Mouse (Mus musculus): ENCODE results near the gene Gm7735. TPM values are rescaled to one million over a fixed set of nuclear protein-coding genes. Genes with fewer than 3 reads are reported as not detected.
"Not testable (repeated sequence)": the region's sequence is repeated elsewhere in the genome, so short reads cannot be mapped to it uniquely, and the experiment has no call there.

The Gm7735 gene
- polyA plus RNA-seq (2014; fragmentation: Nextera tagmentation; extraction: Ambion mirVana): not detected in 2 replicates

DNA sequence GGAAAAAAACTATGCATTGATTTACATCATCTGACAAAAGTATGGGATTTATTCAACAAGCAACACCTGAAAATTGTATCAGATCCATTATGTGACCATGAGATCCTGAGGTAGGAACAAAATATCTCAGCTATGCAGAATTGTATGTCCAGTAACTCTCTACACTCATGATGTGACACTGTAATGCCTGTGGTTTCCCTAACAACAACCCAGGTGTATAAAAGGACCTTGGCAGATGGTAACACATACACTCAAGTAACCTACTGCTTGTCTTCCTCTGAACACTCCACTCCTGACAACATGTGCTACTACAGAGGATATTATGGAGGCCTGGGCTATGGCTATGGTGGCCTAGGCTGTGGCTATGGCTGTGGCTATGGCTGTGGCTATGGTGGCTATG is at the start of gene Gm7735:
Gene Gm7735 (plus strand): TSS at position 301 of the 400 bp plus-strand sequence.
- not testable (repeated sequence) for H3K36me3 ChIP-seq (ENCODE audit: control insufficient read depth, insufficient read depth, low read length); H3K9ac ChIP-seq (replicated peaks; ENCODE audit: low read depth, low read length); H3K4me1 ChIP-seq (ENCODE audit: control insufficient read depth, insufficient read depth, low read length)

DNA sequence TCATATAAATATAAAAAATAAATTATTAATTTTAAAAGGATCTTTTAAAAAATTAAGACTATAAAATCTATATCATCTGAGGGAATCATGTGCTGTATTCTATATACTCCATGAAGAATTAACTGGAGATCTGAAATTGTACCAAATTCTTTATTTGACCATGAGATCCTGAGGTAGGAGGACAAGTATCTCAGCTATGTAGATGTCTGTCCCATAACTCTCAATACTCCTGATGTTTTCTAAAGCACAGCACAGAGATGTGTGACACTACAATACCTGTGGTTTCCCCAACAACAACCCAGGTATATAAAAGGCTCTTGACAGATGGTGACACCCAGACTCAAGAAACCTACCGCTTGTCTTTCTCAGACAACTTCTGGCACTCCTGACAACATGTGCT is 28.7 kb upstream of the Gm7735 start, which contains the start of gene Gm6358:
Gene Gm6358 (plus strand): TSS at position 301 of the 400 bp plus-strand sequence.
- Histone ChIP-seq H3K9ac (replicated peaks; ENCODE audit: low read depth, low read length) (no peak within 1 kb of the TSS), H3K27ac (ENCODE audit: low read depth, low read length) (no peak within 1 kb of the TSS), H3K36me3 (ENCODE audit: control insufficient read depth, insufficient read depth, low read length) (no peaks in the 10 kb centered on the region), H3K9me3 (ENCODE audit: control insufficient read depth, low read length) (no peaks in the 10 kb centered on the region), H3K4me1 (ENCODE audit: control insufficient read depth, insufficient read depth, low read length) (no peaks in the 10 kb centered on the region), H3K4me3 (ENCODE audit: low read depth, low read length) (no peak within 1 kb of the TSS), H3K4me2 (ENCODE audit: low read depth, low read length) (no peak within 1 kb of the TSS), H3K27me3 (ENCODE audit: control insufficient read depth, insufficient read depth, low read length) (no peaks in the 10 kb centered on the region)
- no peak for ATAC-seq (ENCODE audit: low read depth)
- 93% methylated on average over 1 of the region's 1 CpGs for WGBS

More for the DNA sequence above, at the start of gene Gm7735:
- H3K4me3 ChIP-seq (ENCODE audit: low read depth, low read length); ATAC-seq (ENCODE audit: low read depth); H3K27me3 ChIP-seq (ENCODE audit: control insufficient read depth, insufficient read depth, low read length); H3K9me3 ChIP-seq (ENCODE audit: control insufficient read depth, low read length); H3K27ac ChIP-seq (ENCODE audit: low read depth, low read length); H3K4me2 ChIP-seq (ENCODE audit: low read depth, low read length): not testable (repeated sequence)

DNA sequence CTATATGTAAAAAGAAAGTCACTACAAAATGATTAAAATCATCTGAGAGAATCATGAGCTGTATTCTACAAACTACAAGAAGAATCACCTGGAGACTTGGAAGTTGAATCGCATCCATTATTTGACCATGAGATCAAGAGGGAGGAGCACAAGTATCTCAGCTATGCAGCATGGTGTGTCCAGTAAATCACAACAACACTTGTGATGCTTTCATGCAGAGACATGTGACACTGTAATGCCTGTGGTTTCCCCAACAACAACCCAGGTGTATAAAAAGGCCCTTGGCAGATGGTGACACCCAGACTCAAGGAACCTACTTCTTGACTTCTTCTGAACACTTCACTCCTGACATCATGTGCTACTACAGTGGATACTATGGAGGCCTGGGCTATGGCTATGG is 18.5 kb upstream of the Gm7735 start, which contains the start of gene Gm10061:
Gene Gm10061 (plus strand): TSS at position 301 of the 400 bp plus-strand sequence.
- WGBS: 100% methylated on average over 1 of the region's 1 CpGs
- Histone ChIP-seq H3K27ac (ENCODE audit: low read depth, low read length) (no peak within 1 kb of the TSS), H3K4me1 (ENCODE audit: control insufficient read depth, insufficient read depth, low read length) (no peaks in the 10 kb centered on the region), H3K9ac (replicated peaks; ENCODE audit: low read depth, low read length) (no peak within 1 kb of the TSS), H3K36me3 (ENCODE audit: control insufficient read depth, insufficient read depth, low read length) (no peaks in the 10 kb centered on the region), H3K9me3 (ENCODE audit: control insufficient read depth, low read length) (no peaks in the 10 kb centered on the region), H3K4me2 (ENCODE audit: low read depth, low read length) (no peak within 1 kb of the TSS), H3K4me3 (ENCODE audit: low read depth, low read length) (no peak within 1 kb of the TSS), H3K27me3 (ENCODE audit: control insufficient read depth, insufficient read depth, low read length) (no peaks in the 10 kb centered on the region)
- no peak for ATAC-seq (ENCODE audit: low read depth)

DNA sequence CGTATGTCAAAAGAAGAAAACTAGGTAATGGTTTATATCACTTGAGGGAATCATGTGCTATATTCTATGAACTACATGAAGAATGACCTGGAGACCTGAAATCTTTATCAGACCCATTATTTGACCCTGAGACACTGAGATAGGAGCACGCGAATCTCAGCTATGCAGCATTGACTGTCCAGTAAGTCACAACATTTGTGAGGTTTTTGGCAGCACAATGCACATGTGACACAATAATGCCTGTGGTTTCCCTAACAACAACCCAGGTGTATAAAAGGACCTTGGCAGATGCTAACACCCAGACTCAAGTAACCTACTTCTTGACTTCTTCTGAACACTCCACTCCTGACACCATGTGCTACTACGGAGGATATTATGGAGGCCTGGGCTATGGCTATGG is 11.6 kb upstream of the Gm7735 start, which contains the start of gene Gm9789:
Gene Gm9789 (plus strand): TSS at position 301 of the 400 bp plus-strand sequence.
- ATAC-seq (ENCODE audit: low read depth): no peak
- 86% methylated on average over 4 of the region's 4 CpGs for WGBS
- no peaks in the 10 kb centered on the region for H3K4me1 ChIP-seq (ENCODE audit: control insufficient read depth, insufficient read depth, low read length)
- H3K36me3 ChIP-seq (ENCODE audit: control insufficient read depth, insufficient read depth, low read length): no peaks in the 10 kb centered on the region
- no peaks in the 10 kb centered on the region for H3K27me3 ChIP-seq (ENCODE audit: control insufficient read depth, insufficient read depth, low read length)
- no peaks in the 10 kb centered on the region for H3K9me3 ChIP-seq (ENCODE audit: control insufficient read depth, low read length)
- H3K9ac ChIP-seq (replicated peaks; ENCODE audit: low read depth, low read length): no peak within 1 kb of the TSS
- H3K4me2 ChIP-seq (ENCODE audit: low read depth, low read length): no peak within 1 kb of the TSS
- no peak within 1 kb of the TSS for H3K4me3 ChIP-seq (ENCODE audit: low read depth, low read length)
- no peak within 1 kb of the TSS for H3K27ac ChIP-seq (ENCODE audit: low read depth, low read length)

DNA sequence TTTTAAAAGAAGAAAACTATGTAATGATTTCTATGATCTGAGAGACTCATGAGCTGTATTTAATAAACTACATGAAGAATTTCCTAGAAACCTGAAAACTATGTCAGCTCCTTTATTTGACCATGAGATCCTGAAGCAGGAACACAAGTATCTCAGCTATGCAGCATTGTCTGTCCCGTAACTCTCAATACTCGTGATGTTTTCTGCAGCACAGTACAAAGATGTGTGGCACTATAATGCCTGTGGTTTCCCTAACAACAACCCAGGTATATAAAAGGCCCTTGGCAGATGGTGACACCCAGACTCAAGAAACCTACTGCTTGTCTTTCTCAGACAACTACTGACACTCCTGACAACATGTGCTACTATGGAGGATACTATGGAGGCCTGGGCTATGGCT is 5.1 kb downstream of the Gm7735 start, which contains the start of gene 1110057P08Rik:
Gene 1110057P08Rik (plus strand): TSS at position 301 of the 400 bp plus-strand sequence.
- Histone ChIP-seq H3K36me3 (ENCODE audit: control insufficient read depth, insufficient read depth, low read length) (no peaks in the 10 kb centered on the region), H3K27ac (ENCODE audit: low read depth, low read length) (no peak within 1 kb of the TSS), H3K4me2 (ENCODE audit: low read depth, low read length) (no peak within 1 kb of the TSS), H3K9me3 (ENCODE audit: control insufficient read depth, low read length) (no peaks in the 10 kb centered on the region), H3K4me3 (ENCODE audit: low read depth, low read length) (no peak within 1 kb of the TSS), H3K9ac (replicated peaks; ENCODE audit: low read depth, low read length) (no peak within 1 kb of the TSS), H3K27me3 (ENCODE audit: control insufficient read depth, insufficient read depth, low read length) (no peaks in the 10 kb centered on the region), H3K4me1 (ENCODE audit: control insufficient read depth, insufficient read depth, low read length) (no peaks in the 10 kb centered on the region)
- WGBS: 70% methylated on average over 2 of the region's 2 CpGs
- ATAC-seq (ENCODE audit: low read depth): no peak

DNA sequence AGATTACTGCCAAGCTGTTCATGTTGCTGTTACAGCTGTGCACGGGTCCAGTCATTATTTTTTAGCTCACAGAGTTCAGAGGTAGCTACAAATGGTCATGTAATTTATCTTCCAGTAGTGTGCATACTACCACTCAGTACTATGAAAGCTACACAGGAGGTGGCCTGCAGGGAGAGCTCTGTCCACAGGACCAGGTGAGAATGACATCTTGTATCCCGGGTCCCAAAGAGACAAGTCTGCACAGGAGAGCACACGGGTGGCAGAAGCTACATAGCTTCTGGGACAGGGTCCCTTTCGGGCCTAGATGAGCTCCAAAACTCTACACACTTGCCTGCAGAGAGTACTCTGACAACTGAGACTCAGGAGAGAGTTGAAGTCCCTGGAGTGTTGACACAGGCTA is 19.3 kb downstream of the Gm7735 start:
- Histone ChIP-seq H3K4me3 (ENCODE audit: low read depth, low read length) (no peak overlapping the region), H3K4me1 (ENCODE audit: control insufficient read depth, insufficient read depth, low read length) (no peaks in the 10 kb centered on the region), H3K4me2 (ENCODE audit: low read depth, low read length) (no peak overlapping the region), H3K27me3 (ENCODE audit: control insufficient read depth, insufficient read depth, low read length) (no peaks in the 10 kb centered on the region), H3K27ac (ENCODE audit: low read depth, low read length) (no peak overlapping the region), H3K9me3 (ENCODE audit: control insufficient read depth, low read length) (no peaks in the 10 kb centered on the region), H3K9ac (replicated peaks; ENCODE audit: low read depth, low read length) (no peak overlapping the region), H3K36me3 (ENCODE audit: control insufficient read depth, insufficient read depth, low read length) (no peaks in the 10 kb centered on the region)
- no peak for ATAC-seq (ENCODE audit: low read depth)
- 89% methylated on average over 4 of the region's 4 CpGs for WGBS

DNA sequence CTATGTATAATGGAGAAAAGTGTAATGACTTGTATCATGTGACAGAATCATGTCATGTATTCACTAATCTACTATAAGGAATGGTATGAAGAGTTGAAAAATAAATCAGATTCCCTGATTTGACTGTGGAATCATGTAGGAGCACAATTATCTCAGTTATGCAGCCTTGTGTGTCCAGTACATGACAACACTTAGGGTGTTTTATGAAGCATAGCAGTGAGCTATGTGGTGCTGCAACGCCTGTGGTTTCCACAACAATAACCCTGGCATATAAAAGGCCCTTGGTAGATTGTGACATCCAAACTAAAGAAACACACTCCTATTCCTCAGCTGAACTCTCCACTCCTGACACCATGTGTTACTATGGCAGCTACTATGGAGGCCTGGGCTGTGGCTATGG is 36.3 kb downstream of the Gm7735 start, which contains the start of gene Krtap20-2:
Gene Krtap20-2 (plus strand): TSS at position 301 of the 400 bp plus-strand sequence.
- ATAC-seq (ENCODE audit: low read depth): no peak
- WGBS: 78% methylated on average over 1 of the region's 1 CpGs
- Histone ChIP-seq H3K9me3 (ENCODE audit: control insufficient read depth, low read length) (no peaks in the 10 kb centered on the region), H3K4me3 (ENCODE audit: low read depth, low read length) (no peak within 1 kb of the TSS), H3K4me2 (ENCODE audit: low read depth, low read length) (no peak within 1 kb of the TSS), H3K27ac (ENCODE audit: low read depth, low read length) (no peak within 1 kb of the TSS), H3K36me3 (ENCODE audit: control insufficient read depth, insufficient read depth, low read length) (no peaks in the 10 kb centered on the region), H3K9ac (replicated peaks; ENCODE audit: low read depth, low read length) (no peak within 1 kb of the TSS), H3K4me1 (ENCODE audit: control insufficient read depth, insufficient read depth, low read length) (no peaks in the 10 kb centered on the region), H3K27me3 (ENCODE audit: control insufficient read depth, insufficient read depth, low read length) (no peaks in the 10 kb centered on the region)

Other genes starting within 250 kb of the Gm7735 start
- not detected in 2 replicates for gene Krtap19-9b, start 237.2 kb upstream of the Gm7735 start, polyA plus RNA-seq (2014; fragmentation: Nextera tagmentation; extraction: Ambion mirVana)
- not detected in 2 replicates for gene Krtap16-3, start 206.6 kb upstream of the Gm7735 start, polyA plus RNA-seq (2014; fragmentation: Nextera tagmentation; extraction: Ambion mirVana)
- not detected in 2 replicates for gene Krtap22-2, start 158.7 kb upstream of the Gm7735 start, polyA plus RNA-seq (2014; fragmentation: Nextera tagmentation; extraction: Ambion mirVana)
- not detected in 2 replicates for gene Gm10229, start 154.2 kb upstream of the Gm7735 start, polyA plus RNA-seq (2014; fragmentation: Nextera tagmentation; extraction: Ambion mirVana)
- not detected in 2 replicates for gene Krtap6-1, start 137.8 kb upstream of the Gm7735 start, polyA plus RNA-seq (2014; fragmentation: Nextera tagmentation; extraction: Ambion mirVana)
- not detected in 2 replicates for gene Gm10228, start 128.0 kb upstream of the Gm7735 start, polyA plus RNA-seq (2014; fragmentation: Nextera tagmentation; extraction: Ambion mirVana)
- not detected in 2 replicates for gene Krtap6-5, start 121.6 kb upstream of the Gm7735 start, polyA plus RNA-seq (2014; fragmentation: Nextera tagmentation; extraction: Ambion mirVana)
- not detected in 2 replicates for gene 1110025L11Rik, start 105.5 kb upstream of the Gm7735 start, polyA plus RNA-seq (2014; fragmentation: Nextera tagmentation; extraction: Ambion mirVana)
- not detected in 2 replicates for gene Krtap6-3, start 85.5 kb upstream of the Gm7735 start, polyA plus RNA-seq (2014; fragmentation: Nextera tagmentation; extraction: Ambion mirVana)
- gene Gm6358, start 28.6 kb upstream of the Gm7735 start, polyA plus RNA-seq (2014; fragmentation: Nextera tagmentation; extraction: Ambion mirVana): not detected in 2 replicates
- not detected in 2 replicates for gene Gm10061, start 18.4 kb upstream of the Gm7735 start, polyA plus RNA-seq (2014; fragmentation: Nextera tagmentation; extraction: Ambion mirVana)
- gene Gm9789, start 11.5 kb upstream of the Gm7735 start, polyA plus RNA-seq (2014; fragmentation: Nextera tagmentation; extraction: Ambion mirVana): not detected in 2 replicates
- not detected in 2 replicates for gene 1110057P08Rik, start 5.2 kb downstream of the Gm7735 start, polyA plus RNA-seq (2014; fragmentation: Nextera tagmentation; extraction: Ambion mirVana)
- not detected in 2 replicates for gene Krtap20-2, start 36.4 kb downstream of the Gm7735 start, polyA plus RNA-seq (2014; fragmentation: Nextera tagmentation; extraction: Ambion mirVana)
- gene Krtap21-1, start 234.4 kb downstream of the Gm7735 start, polyA plus RNA-seq (2014; fragmentation: Nextera tagmentation; extraction: Ambion mirVana): not detected in 2 replicates

All from neural tube, embryonic 14.5 days (tissue).